Mouse (Mus musculus) kidney, postnatal 4 days (tissue): ENCODE measurements at regions not wholly inside any gene's neighbourhood (a gene's known extent, or its start where the extent isn't known, plus 50 kb on each side); places are given as distances from the start of the nearest gene placed in this dataset.

Experiments used
- DNase-seq, 2 experiments: peaks; one replicate each; pipeline ENCODE4 v3.0.0; 2021; ENCODE audit warnings: mixed read lengths in 2 of 2

DNA sequence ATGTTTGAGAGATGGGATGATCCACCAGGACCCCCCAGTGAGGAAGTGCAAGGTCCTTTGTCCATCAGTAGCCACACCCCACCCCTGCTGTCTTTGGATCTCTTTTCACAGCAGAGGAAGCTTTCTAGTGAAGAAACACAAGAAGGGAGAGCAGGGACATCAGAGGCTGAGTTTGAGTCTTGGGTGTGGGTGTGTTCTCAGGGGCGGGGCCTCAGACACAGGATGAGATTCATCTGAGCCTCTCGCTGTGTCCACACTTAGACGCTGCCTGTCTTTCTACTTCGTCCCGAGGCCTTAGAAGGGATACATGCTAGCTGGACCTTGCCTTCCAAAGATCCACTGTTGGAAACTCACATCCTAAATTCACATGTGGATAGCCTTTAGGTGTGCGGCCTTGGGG is 893.5 kb upstream of the Car8 start:
- DNase-seq = no peak

DNA sequence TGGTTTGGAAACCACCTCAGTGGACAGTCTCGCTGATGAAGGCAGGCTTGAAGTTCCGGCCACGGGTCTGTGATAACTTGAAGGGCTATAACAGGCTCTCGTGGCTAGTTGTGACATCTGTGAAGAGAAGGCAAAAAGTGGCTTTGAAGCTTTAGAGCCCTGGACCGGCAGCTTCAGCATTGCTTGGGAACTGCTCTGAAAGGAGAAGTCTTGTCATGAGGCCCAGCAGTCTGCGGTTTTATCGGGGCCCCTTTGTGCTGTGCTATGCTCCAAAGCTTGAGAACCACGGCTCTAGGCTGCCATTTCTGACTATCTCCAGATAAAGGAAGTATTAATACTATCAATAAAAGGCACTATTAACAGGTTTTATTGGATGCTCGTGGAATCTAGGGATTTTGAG is 892.8 kb upstream of the Car8 start:
- no peak for DNase-seq

DNA sequence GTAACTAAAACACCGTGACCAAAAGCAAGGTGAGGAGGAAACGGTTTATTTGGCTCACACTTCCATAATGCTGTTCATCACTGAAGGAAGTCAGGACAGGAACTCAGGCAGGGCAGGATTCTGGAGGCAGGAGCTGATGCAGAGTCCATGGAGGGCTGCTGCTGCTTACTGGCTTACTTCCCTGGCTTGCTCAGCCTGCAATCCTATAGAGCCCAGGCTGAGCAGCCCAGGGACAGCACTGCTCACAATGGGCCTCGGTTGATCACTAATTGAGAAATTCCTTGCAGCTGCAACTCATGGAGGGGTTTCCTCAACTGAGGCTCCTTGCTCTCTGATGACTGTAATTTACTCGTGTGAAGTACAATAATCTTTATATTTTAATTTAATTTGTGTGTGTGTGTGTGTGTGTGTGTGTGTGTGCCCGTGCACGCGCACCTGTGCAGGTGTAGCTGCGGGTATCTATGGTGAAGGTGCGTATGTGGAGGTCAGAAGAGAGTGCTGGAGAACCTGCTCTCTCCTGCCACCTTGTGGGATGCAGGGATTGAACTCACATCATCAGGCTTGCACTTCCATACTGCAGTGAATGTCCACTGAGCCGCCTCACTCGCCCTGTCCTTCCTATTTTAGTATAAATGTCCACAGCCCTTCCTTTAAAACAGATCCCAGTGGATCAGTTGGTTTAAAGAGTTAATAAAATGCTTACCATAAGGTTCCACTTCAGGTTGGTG is 886.6 kb upstream of the Car8 start:
- DNase-seq = peak; percentile 39 to 49

DNA sequence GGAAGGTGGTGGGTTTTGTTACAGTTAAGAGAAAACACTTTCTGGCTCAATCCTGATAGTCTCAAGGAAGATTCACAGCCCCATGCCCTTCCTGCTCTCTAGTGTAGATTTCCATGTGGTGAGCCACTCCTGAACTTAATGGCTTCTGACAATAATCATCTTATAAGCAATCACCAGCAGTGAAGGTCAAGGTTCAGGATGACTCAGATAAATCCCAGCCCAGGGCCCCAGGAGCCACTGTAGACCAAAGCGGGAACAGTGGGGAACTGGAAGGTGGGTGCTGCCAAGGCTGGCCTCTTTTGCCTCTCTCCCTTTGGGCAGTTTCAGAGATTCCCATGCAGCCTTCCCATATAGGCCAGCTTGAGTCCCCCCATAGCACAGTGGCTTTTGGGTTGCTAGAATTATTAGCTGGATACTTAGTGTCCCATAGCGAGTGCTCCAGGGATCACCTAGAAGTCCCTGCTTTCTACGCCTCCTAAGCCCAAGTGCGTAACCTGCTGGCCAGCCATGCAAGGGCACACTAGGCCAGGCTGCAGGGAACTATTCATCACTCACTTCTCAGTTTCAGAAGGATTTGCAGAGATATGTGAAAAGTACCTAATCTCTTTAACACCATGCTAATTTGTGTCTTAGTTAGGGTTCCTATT is 885.9 kb upstream of the Car8 start:
- no peak for DNase-seq

DNA sequence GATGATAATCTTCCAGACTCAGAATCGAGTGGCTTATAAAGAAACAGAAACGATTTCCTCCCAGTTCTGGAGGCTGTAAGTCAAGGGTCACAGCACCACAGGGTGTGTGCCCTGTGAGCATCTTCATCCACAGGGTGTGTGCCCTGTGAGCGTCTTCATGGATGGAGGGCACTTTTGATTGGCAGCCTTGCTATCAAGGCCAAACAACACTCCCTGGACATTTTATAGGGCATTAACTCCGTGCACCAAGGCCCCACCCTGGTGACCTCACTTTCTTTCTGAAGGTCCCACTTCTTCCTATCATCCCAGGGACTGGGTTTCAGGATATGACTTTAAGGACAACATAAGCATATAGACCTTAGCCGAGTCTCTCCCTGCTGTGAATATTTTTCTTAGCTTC is 885.3 kb upstream of the Car8 start:
- no peak for DNase-seq

DNA sequence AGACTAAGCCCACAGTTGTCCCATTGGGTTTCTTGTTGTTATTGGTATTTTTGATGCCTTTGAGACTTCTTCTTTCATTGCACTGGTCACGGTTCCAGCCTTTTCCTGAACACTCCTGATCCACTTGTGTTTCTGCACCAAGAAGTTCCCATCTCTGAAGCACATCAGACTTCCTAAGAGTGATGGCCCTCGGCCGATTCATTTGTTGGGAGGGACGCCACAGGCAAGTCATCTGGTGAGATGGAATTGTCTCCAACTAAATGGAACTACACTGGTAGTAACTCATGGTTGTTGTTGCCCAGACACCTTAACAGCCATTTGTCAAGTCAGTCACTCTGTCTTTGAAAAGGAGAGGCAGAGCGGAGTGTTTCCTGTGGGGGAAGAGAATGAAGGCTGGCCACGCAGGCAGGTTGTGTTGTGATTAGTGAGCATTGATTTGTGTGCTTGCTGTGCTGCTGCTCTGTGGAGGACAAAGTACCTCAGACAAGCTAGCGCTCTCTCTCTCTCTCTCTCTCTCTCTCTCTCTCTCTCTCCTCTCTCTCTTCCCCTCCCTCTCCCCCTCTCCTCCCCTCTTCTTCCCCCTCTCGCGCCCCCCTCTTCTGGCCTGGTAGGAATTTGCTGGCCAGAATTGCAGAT is 884.7 kb upstream of the Car8 start:
- no peak for DNase-seq

DNA sequence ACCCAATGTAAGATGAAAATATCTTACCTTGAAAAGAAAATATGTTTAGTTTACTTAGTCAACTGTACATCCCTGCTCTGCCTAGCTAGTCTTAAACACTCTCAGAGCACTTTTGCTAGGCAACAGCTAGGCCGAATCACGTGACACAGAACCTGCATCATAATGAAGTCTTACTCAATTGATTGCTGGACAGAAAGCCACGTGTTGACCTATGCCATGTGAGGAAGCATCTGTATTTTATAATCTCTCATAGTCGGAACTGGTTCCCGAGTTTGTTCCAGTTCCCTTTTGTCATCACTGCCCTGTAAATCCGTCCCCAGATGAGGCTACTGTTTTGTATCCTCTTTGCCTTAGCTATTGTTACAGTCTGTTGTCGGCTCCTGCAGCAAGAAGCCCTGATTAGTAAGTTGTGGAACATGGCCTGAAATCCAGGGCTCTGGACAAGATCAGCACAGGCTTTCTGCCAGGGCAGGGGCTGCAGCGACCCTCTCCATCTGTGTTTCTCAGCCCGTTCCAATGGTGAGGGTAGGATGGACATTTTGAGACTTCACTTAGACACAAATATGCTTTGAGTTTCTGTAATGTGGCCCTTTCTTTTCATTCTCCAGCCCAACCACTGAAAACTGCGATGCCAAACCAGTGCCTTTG is 883.9 kb upstream of the Car8 start:
- DNase-seq = no peak

- DNase-seq = no peak
Measured at GRCm38 (mm10) chr4:9116955-9117647, 878.3 kb upstream of the Car8 start.

GRCm38 (mm10) chr4:9115874-9116273 is 877.0 kb upstream of the Car8 start:
- no peak for DNase-seq

DNA sequence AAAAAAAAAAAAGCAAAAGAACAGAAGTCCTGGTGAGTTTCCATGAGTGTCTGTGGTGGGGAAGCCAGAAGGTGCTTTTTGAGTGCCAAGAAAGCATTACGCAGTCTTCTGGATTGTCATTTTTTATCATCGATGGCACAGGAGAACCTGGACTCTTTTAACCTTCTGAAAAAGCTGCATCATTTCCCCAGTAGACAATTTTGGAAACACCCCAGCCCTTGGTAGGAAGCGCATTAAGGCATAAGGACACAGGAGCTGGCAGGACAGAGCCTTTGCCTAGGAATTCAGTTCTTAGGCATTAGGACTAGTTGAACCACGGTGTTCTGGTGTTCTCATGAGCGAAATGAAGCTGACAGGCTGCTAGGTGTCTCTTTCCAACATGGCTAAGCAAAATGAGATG is 875.1 kb upstream of the Car8 start:
- DNase-seq = no peak

- peak; percentile 14 to 45 for DNase-seq
Measured at GRCm38 (mm10) chr4:9110355-9110754, 871.5 kb upstream of the Car8 start.

- DNase-seq = peak; percentile 10 to 20
Measured at GRCm38 (mm10) chr4:9107295-9107694, 868.5 kb upstream of the Car8 start.

- no peak for DNase-seq
Measured at GRCm38 (mm10) chr4:9106778-9107177, 867.9 kb upstream of the Car8 start.

DNA sequence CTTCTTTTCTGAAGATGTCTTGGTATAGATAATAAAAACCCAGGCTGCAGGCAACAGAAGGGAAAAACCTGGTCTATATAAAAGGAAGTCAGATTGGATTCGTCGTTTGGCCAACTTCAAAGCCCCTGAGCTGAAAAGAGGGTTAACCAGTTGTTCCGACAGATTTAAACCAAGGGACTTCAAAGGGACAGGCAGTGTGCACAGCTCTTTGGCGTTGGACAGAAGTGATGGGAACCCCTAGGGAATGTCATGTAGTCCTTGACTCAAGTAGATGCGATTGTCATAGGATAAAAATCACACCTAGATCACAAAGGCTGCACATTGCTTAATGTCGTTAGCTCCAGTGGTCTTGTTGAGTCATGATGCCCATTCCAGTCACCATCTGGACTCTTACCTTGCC is 865.8 kb upstream of the Car8 start:
- no peak for DNase-seq

GRCm38 (mm10) chr4:9103958-9104357 is 865.1 kb upstream of the Car8 start:
- DNase-seq = no peak

GRCm38 (mm10) chr4:9096809-9097700 is 858.2 kb upstream of the Car8 start:
- DNase-seq = peak; percentile 91 to 93

DNA sequence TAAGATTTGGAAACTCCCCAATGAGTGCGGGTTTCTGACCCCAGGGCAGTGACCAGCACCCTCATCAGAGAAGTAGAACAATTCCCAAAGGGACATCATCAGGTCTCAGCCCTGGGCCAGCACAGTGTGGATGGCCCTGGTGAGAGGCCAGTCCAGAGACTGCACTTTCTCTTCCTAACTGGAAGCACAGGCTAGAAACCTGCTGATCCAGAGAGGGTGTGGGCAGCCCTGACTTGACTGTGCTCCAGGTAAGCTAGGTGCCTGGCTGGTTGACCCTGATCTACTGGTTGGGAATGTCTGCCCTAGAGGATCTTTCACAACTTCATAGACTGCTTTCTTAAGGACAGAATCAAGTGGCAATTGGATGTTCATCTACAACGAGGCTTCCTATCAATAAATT is 857.4 kb upstream of the Car8 start:
- no peak for DNase-seq

GRCm38 (mm10) chr4:9095646-9096045 is 856.8 kb upstream of the Car8 start:
- DNase-seq = no peak

GRCm38 (mm10) chr4:9094522-9094921 is 855.7 kb upstream of the Car8 start:
- peak; percentile 57 to 72 for DNase-seq

DNA sequence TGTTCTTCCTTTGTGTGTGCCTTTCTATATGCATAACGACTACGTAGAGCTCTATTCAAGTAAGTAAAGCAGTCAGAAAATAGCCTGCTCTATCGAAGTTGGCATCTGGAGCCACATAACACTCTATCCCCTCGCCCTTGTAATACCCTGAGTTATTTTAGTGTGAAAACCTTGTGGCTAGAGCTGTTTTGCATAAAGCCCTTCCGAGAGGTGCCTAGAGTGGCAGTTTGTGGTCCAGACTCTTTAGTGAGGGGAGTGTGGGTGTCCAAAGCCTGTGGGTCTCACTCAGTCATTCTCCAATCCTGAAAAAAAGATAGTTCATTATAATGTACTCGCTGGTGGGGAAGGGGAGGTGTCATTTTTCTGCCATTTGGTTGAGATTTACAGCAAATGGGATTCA is 855.2 kb upstream of the Car8 start:
- DNase-seq = no peak

GRCm38 (mm10) chr4:9083526-9083925 is 844.7 kb upstream of the Car8 start:
- DNase-seq = no peak
